Mouse (Mus musculus) MEL (cell line): Measurements from ENCODE around the gene Polr1e.

Experiments used
- E2F4 ChIP-seq: IDR thresholded peaks from 2 replicates; pipeline ENCODE4 v1.6.1; 2011; ENCODE audit warnings: low read depth, low read length, improper control_type of control experiment, borderline replicate concordance
- ELF1 ChIP-seq: IDR thresholded peaks from 2 replicates; pipeline ENCODE4 v1.6.1; 2014; ENCODE audit warnings: low read depth, mild to moderate bottlenecking, inconsistent platforms, low read length, improper control_type of control experiment, moderate library complexity
- MYC ChIP-seq: IDR thresholded peaks from 2 replicates; pipeline ENCODE4 v1.6.1; 2011; ENCODE audit warnings: low read depth, mild to moderate bottlenecking, low read length, improper control_type of control experiment, moderate library complexity
- POLR2A ChIP-seq, 2 experiments: IDR thresholded peaks; 2 replicates each; pipeline ENCODE4 v1.6.1; 2011 to 2012; ENCODE audit warnings: low read length in 2 of 2, mild to moderate bottlenecking in 2 of 2, control low read depth in 1 of 2, improper control_type of control experiment in 1 of 2, low read depth in 1 of 2, moderate library complexity in 1 of 2; ENCODE audit not compliant: control insufficient read depth in 1 of 2, insufficient read depth in 1 of 2, poor library complexity in 1 of 2
- RAD21 ChIP-seq: IDR thresholded peaks from 2 replicates; pipeline ENCODE4 v1.6.1; 2011; ENCODE audit warnings: mild to moderate bottlenecking, low read depth, low read length, improper control_type of control experiment
- TBP ChIP-seq: IDR thresholded peaks from 2 replicates; pipeline ENCODE4 v1.8.0; 2011; ENCODE audit warnings: low read depth, low read length, improper control_type of control experiment
- USF2 ChIP-seq, 2 experiments: IDR thresholded peaks; 2 replicates each; pipeline ENCODE4 v1.6.1; 2011 to 2012; ENCODE audit warnings: improper control_type of control experiment in 2 of 2, low read length in 2 of 2, borderline replicate concordance in 1 of 2, inconsistent platforms in 1 of 2, low read depth in 1 of 2, mild to moderate bottlenecking in 1 of 2; ENCODE audit not compliant: insufficient read depth in 1 of 2
- ZNF384 ChIP-seq: IDR thresholded peaks from 2 replicates; pipeline ENCODE4 v1.6.1; 2012; ENCODE audit warnings: low read depth, mild to moderate bottlenecking, inconsistent platforms, low read length, improper control_type of control experiment

DNA sequence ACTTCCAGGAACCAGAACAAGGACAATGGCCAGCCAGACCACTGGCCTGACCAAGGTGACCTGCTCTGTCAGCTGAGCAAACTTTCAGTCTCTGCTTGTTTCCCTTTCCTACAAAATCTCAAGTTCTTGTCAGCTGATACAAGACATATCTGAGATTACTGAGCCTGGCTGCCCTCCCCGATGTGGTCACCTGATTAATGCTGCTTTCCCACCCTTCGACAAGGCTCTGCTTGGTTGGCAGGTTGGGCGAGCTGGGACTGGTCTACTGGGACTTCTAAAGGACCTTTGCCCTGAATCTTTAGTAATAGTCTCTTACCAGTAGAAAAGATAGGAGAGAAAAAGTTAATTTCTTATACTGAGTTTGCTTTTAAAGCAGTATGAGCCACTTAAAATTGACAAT lies 12.9 kb upstream of the Polr1e start:
- no peak for TF ChIP-seq POLR2A (IDR thresholded peaks at IDR 0.05; ENCODE audit: control insufficient read depth in 1 of 2, insufficient read depth in 1 of 2, low read depth in 1 of 2, low read length in 2 of 2, poor library complexity in 1 of 2)
- no peak for TF ChIP-seq TBP
- TF ChIP-seq ELF1: no peak
- TF ChIP-seq USF2 (IDR thresholded peaks at IDR 0.05; ENCODE audit: borderline replicate concordance in 1 of 2, insufficient read depth in 1 of 2, low read depth in 1 of 2, low read length in 2 of 2): no peak
- no peak for TF ChIP-seq E2F4
- no peak for TF ChIP-seq RAD21
- no peak for TF ChIP-seq ZNF384
- no peak for TF ChIP-seq MYC
